Mouse (Mus musculus) intestine, embryonic 16.5 days (tissue): ENCODE results near the gene Olfr456. TPM values are rescaled to one million over a fixed set of nuclear protein-coding genes. Genes with fewer than 3 reads are reported as not detected.
"Not testable (repeated sequence)": the region's sequence is repeated elsewhere in the genome, so short reads cannot be mapped to it uniquely, and the experiment has no call there.

ENCODE experiments used
- ATAC-seq: fragments of 200-750 bp; cut with Nextera tagmentation; 2 replicates; pipeline ENCODE4 v1.8.0; 2017; ENCODE audit warnings: moderate TSS enrichment, moderate library complexity
- H3K27ac ChIP-seq: fragments of 300-500 bp; sonication (generic); 2 replicates; pipeline ENCODE4 v1.5.1; 2014; ENCODE audit warnings: mild to moderate bottlenecking, low read length
- H3K27me3 ChIP-seq: fragments of 300-500 bp; sonication (generic); replicated peaks from 2 replicates; pipeline ENCODE4 v1.6.1; 2014; ENCODE audit warnings: low read length, control low read depth, mixed read lengths; ENCODE audit not compliant: control insufficient read depth, insufficient read depth
- H3K36me3 ChIP-seq: fragments of 300-500 bp; sonication (generic); 2 replicates; pipeline ENCODE4 v1.6.1; 2014; ENCODE audit warnings: low read length, control low read depth; ENCODE audit not compliant: control insufficient read depth, insufficient read depth
- H3K4me1 ChIP-seq: fragments of 300-500 bp; sonication (generic); 2 replicates; pipeline ENCODE4 v1.6.1; 2014; ENCODE audit warnings: low read length, control low read depth, mixed read lengths; ENCODE audit not compliant: control insufficient read depth, insufficient read depth
- H3K4me2 ChIP-seq: fragments of 300-500 bp; sonication (generic); 2 replicates; pipeline ENCODE4 v1.6.1; 2014; ENCODE audit warnings: low read depth, low read length, control low read depth
- H3K4me3 ChIP-seq: fragments of 300-500 bp; sonication (generic); 2 replicates; pipeline ENCODE4 v1.5.1; 2014; ENCODE audit warnings: mild to moderate bottlenecking, low read length
- H3K9ac ChIP-seq: fragments of 300-500 bp; sonication (generic); 2 replicates; pipeline ENCODE4 v1.6.1; 2014; ENCODE audit warnings: low read depth, low read length
- H3K9me3 ChIP-seq: fragments of 300-500 bp; sonication (generic); 2 replicates; pipeline ENCODE4 v1.6.1; 2016; ENCODE audit warnings: low read length, control low read depth; ENCODE audit not compliant: control insufficient read depth
- WGBS: fragments of 180-500 bp; shearing (Covaris S2); extraction: QIAGEN DNeasy Blood & Tissue Kit; methylation state at CpG from one replicate; pipeline ENCODE4 v1.1.7; 2014; 5-methylcytosine and 5-hydroxymethylcytosine counted together
- polyA plus RNA-seq: library from polyadenylated mRNA; unstranded; fragments of >200 nt; fragmentation: Nextera tagmentation; extraction: Ambion mirVana; gene quantifications from 2 replicates; pipeline ENCODE4 v1.2.1, GENCODE M21; 2015

The Olfr456 gene
- not detected in 2 replicates for polyA plus RNA-seq

GRCm38 (mm10) chr6:42487114-42487513 is at the start of gene Olfr456:
Gene Olfr456, minus strand, starts transcription at chr6:42487214.
- no peak within 1 kb of the TSS for H3K27ac ChIP-seq
- no peaks in the 10 kb centered on the region for H3K36me3 ChIP-seq
- H3K4me3 ChIP-seq: no peak within 1 kb of the TSS
- no peaks in the 10 kb centered on the region for H3K4me1 ChIP-seq
- 88% methylated on average over 1 of the region's 1 CpGs for WGBS
- no peak within 1 kb of the TSS for H3K4me2 ChIP-seq
- ATAC-seq: no peak
- H3K27me3 ChIP-seq: no peaks in the 10 kb centered on the region
- H3K9ac ChIP-seq: no peak within 1 kb of the TSS
- H3K9me3 ChIP-seq: no peaks in the 10 kb centered on the region

GRCm38 (mm10) chr6:42513461-42513860 is 26.4 kb upstream of the Olfr456 start:
- no peak overlapping the region for H3K4me3 ChIP-seq
- WGBS: 52% methylated on average over 1 of the region's 1 CpGs
- no peak overlapping the region for H3K27ac ChIP-seq
- H3K27me3 ChIP-seq: no peaks in the 10 kb centered on the region
- H3K9me3 ChIP-seq: no peaks in the 10 kb centered on the region
- no peaks in the 10 kb centered on the region for H3K4me1 ChIP-seq
- ATAC-seq: no peak
- no peak overlapping the region for H3K4me2 ChIP-seq
- H3K9ac ChIP-seq: no peak overlapping the region
- no peaks in the 10 kb centered on the region for H3K36me3 ChIP-seq

- Histone ChIP-seq H3K4me3 (no peak overlapping the region), H3K4me2 (no peak overlapping the region), H3K9ac (no peak overlapping the region), H3K27ac (no peak overlapping the region), H3K36me3 (no peaks in the 10 kb centered on the region), H3K9me3 (no peaks in the 10 kb centered on the region), H3K4me1 (no peaks in the 10 kb centered on the region), H3K27me3 (no peaks in the 10 kb centered on the region)
- ATAC-seq: no peak
These were observed 22.3 kb upstream of the Olfr456 start for GRCm38 (mm10) chr6:42509311-42509710.

GRCm38 (mm10) chr6:42503478-42503877 is 16.5 kb upstream of the Olfr456 start:
- no peak overlapping the region for H3K4me3 ChIP-seq
- no peak overlapping the region for H3K4me2 ChIP-seq
- H3K9ac ChIP-seq: no peak overlapping the region
- no peaks in the 10 kb centered on the region for H3K27me3 ChIP-seq
- H3K4me1 ChIP-seq: no peaks in the 10 kb centered on the region
- no peaks in the 10 kb centered on the region for H3K9me3 ChIP-seq
- WGBS: 63% methylated on average over 2 of the region's 2 CpGs
- ATAC-seq: no peak
- no peaks in the 10 kb centered on the region for H3K36me3 ChIP-seq
- no peak overlapping the region for H3K27ac ChIP-seq

- 76% methylated on average over 1 of the region's 1 CpGs for WGBS
- Histone ChIP-seq H3K9ac (no peak overlapping the region), H3K9me3 (no peaks in the 10 kb centered on the region), H3K27me3 (no peaks in the 10 kb centered on the region), H3K36me3 (no peaks in the 10 kb centered on the region), H3K4me1 (no peaks in the 10 kb centered on the region), H3K27ac (no peak overlapping the region), H3K4me2 (no peak overlapping the region), H3K4me3 (no peak overlapping the region)
- ATAC-seq: no peak
These were observed 2.7 kb upstream of the Olfr456 start for GRCm38 (mm10) chr6:42489731-42490130.

GRCm38 (mm10) chr6:42484633-42485032 is 2.4 kb downstream of the Olfr456 start:
- Histone ChIP-seq H3K4me3 (no peak overlapping the region), H3K27me3 (no peaks in the 10 kb centered on the region), H3K36me3 (no peaks in the 10 kb centered on the region), H3K9me3 (no peaks in the 10 kb centered on the region), H3K27ac (no peak overlapping the region), H3K4me2 (no peak overlapping the region), H3K4me1 (no peaks in the 10 kb centered on the region), H3K9ac (no peak overlapping the region)
- ATAC-seq: no peak

GRCm38 (mm10) chr6:42476235-42476634 is 10.8 kb downstream of the Olfr456 start, which contains the start of gene Olfr457:
Gene Olfr457, minus strand, starts transcription at chr6:42476335.
- H3K4me3 ChIP-seq: no peak within 1 kb of the TSS
- H3K4me1 ChIP-seq: no peaks in the 10 kb centered on the region
- WGBS: 67% methylated on average over 1 of the region's 1 CpGs
- no peaks in the 10 kb centered on the region for H3K36me3 ChIP-seq
- no peak within 1 kb of the TSS for H3K4me2 ChIP-seq
- no peak for ATAC-seq
- H3K9ac ChIP-seq: no peak within 1 kb of the TSS
- H3K27ac ChIP-seq: no peak within 1 kb of the TSS
- H3K9me3 ChIP-seq: no peaks in the 10 kb centered on the region
- no peaks in the 10 kb centered on the region for H3K27me3 ChIP-seq

GRCm38 (mm10) chr6:42471298-42471697 is 15.7 kb downstream of the Olfr456 start:
- not testable (repeated sequence) for H3K4me1 ChIP-seq, H3K4me2 ChIP-seq, H3K4me3 ChIP-seq, H3K9me3 ChIP-seq, ATAC-seq, H3K9ac ChIP-seq, H3K27ac ChIP-seq, H3K36me3 ChIP-seq, H3K27me3 ChIP-seq
- 93% methylated on average over 4 of the region's 4 CpGs for WGBS

- 89% methylated on average over 4 of the region's 4 CpGs for WGBS
- H3K9me3 ChIP-seq: no peaks in the 10 kb centered on the region
- H3K27me3 ChIP-seq: no peaks in the 10 kb centered on the region
- no peak overlapping the region for H3K27ac ChIP-seq
- no peaks in the 10 kb centered on the region for H3K4me1 ChIP-seq
- no peak overlapping the region for H3K4me3 ChIP-seq
- H3K9ac ChIP-seq: no peak overlapping the region
- H3K4me2 ChIP-seq: no peak overlapping the region
- no peaks in the 10 kb centered on the region for H3K36me3 ChIP-seq
- no peak for ATAC-seq
These were observed 16.5 kb downstream of the Olfr456 start for GRCm38 (mm10) chr6:42470542-42470941.

GRCm38 (mm10) chr6:42465096-42465495 is 21.9 kb downstream of the Olfr456 start, which contains the start of gene Olfr458:
Gene Olfr458, minus strand, starts transcription at chr6:42465196.
- Histone ChIP-seq H3K4me2 (no peak within 1 kb of the TSS), H3K4me3 (no peak within 1 kb of the TSS), H3K9ac (no peak within 1 kb of the TSS), H3K36me3 (no peaks in the 10 kb centered on the region), H3K27me3 (no peaks in the 10 kb centered on the region), H3K9me3 (no peaks in the 10 kb centered on the region), H3K27ac (no peak within 1 kb of the TSS), H3K4me1 (no peaks in the 10 kb centered on the region)
- 78% methylated on average over 1 of the region's 1 CpGs for WGBS
- no peak for ATAC-seq
